Comparison of ENCODE assay signal across 7 mouse cellular contexts in genomic region chr4:89876131-89876530, GRCm38 (mm10).
DNase-seq lines count a peak whose midpoint lies in the region; ATAC-seq lines count a peak whose summit lies in the region.
"Not testable (repeated sequence)": the region's sequence is repeated elsewhere in the genome, so short reads cannot be mapped to it uniquely, and the experiment has no call there.

No protein-coding gene starts in this region.

- 33% methylated on average over 7 of the region's 14 CpGs for WGBS in forebrain, embryonic 11.5 days
- 18% methylated on average over 12 of the region's 14 CpGs for WGBS in heart, embryonic 12.5 days
- WGBS in hindbrain, embryonic 14.5 days, result 22% methylated on average over 7 of the region's 14 CpGs
- 32% methylated on average over 7 of the region's 14 CpGs for WGBS in kidney, embryonic 16.5 days
- 39% methylated on average over 8 of the region's 14 CpGs for WGBS in liver, embryonic 12.5 days (ENCODE audit: insufficient replicate concordance)
- WGBS in midbrain, embryonic 10.5 days, result 33% methylated on average over 8 of the region's 14 CpGs
- WGBS in neural tube, embryonic 13.5 days, result 24% methylated on average over 8 of the region's 14 CpGs

- not testable (repeated sequence) for H3K4me1 ChIP-seq in forebrain, embryonic 11.5 days (replicated peaks; ENCODE audit: control insufficient read depth, insufficient read depth, low read length); heart, embryonic 12.5 days (replicated peaks); hindbrain, embryonic 14.5 days (replicated peaks; ENCODE audit: control insufficient read depth, insufficient read depth, low read length); kidney, embryonic 16.5 days (ENCODE audit: insufficient read depth, low read length); liver, embryonic 12.5 days; midbrain, embryonic 10.5 days; neural tube, embryonic 13.5 days (replicated peaks)

- H3K4me2 ChIP-seq in forebrain, embryonic 11.5 days (ENCODE audit: low read depth, low read length, severe bottlenecking), result peak overlapping the region; percentile 45
- H3K4me2 ChIP-seq in heart, embryonic 12.5 days, result peak overlapping the region; percentile 61
- H3K4me2 ChIP-seq in hindbrain, embryonic 14.5 days (replicated peaks), result peak overlapping the region; percentile 51
- peak overlapping the region; percentile 54 for H3K4me2 ChIP-seq in kidney, embryonic 16.5 days (replicated peaks; ENCODE audit: low read depth, low read length)
- peak overlapping the region; percentile 46 for H3K4me2 ChIP-seq in liver, embryonic 12.5 days
- peak overlapping the region; percentile 55 for H3K4me2 ChIP-seq in neural tube, embryonic 13.5 days

- ATAC-seq in forebrain, embryonic 11.5 days (replicated peaks; ENCODE audit: low FRiP score), result peak; percentile 70
- not testable (repeated sequence) for ATAC-seq in heart, embryonic 12.5 days (ENCODE audit: insufficient number of reproducible peaks, low FRiP score); hindbrain, embryonic 14.5 days (ENCODE audit: low FRiP score); kidney, embryonic 16.5 days (ENCODE audit: low FRiP score, low TSS enrichment); liver, embryonic 12.5 days; neural tube, embryonic 13.5 days (ENCODE audit: low read depth)

- peak overlapping the region; percentile 41; the same call in 1 of the 2 replicates for H3K9ac ChIP-seq in forebrain, embryonic 11.5 days (ENCODE audit: low read length)
- H3K9ac ChIP-seq in heart, embryonic 12.5 days; hindbrain, embryonic 14.5 days; liver, embryonic 12.5 days: not testable (repeated sequence)
- 0 out of 2 replicates have a peak overlapping the region, but pooled peaks have one; percentile 16 for H3K9ac ChIP-seq in kidney, embryonic 16.5 days (replicated peaks; ENCODE audit: low read length)
- peak overlapping the region; percentile 45; the same call in 1 of the 2 replicates for H3K9ac ChIP-seq in neural tube, embryonic 13.5 days

- H3K27me3 ChIP-seq in forebrain, embryonic 11.5 days (ENCODE audit: control insufficient read depth, insufficient read depth, low read length); heart, embryonic 12.5 days (replicated peaks); hindbrain, embryonic 14.5 days (ENCODE audit: control insufficient read depth, insufficient read depth, low read length); kidney, embryonic 16.5 days (ENCODE audit: insufficient read depth, low read length); liver, embryonic 12.5 days (replicated peaks); midbrain, embryonic 10.5 days (ENCODE audit: low read depth, poor library complexity, severe bottlenecking); neural tube, embryonic 13.5 days: not testable (repeated sequence)

- DNase-seq in forebrain, embryonic 11.5 days (ENCODE audit: low spot score); hindbrain, embryonic 14.5 days (ENCODE audit: low spot score); midbrain, embryonic 10.5 days (ENCODE audit: low spot score): not testable (repeated sequence)

- H3K9me3 ChIP-seq in forebrain, embryonic 11.5 days (ENCODE audit: control insufficient read depth, low read length); heart, embryonic 12.5 days (replicated peaks); hindbrain, embryonic 14.5 days (ENCODE audit: control insufficient read depth, low read length); kidney, embryonic 16.5 days (ENCODE audit: low read length); liver, embryonic 12.5 days (replicated peaks); midbrain, embryonic 10.5 days (replicated peaks); neural tube, embryonic 13.5 days: not testable (repeated sequence)

- H3K27ac ChIP-seq in forebrain, embryonic 11.5 days (ENCODE audit: low read depth, low read length); heart, embryonic 12.5 days (ENCODE audit: poor library complexity, severe bottlenecking); hindbrain, embryonic 14.5 days; kidney, embryonic 16.5 days (ENCODE audit: low read length); liver, embryonic 12.5 days; neural tube, embryonic 13.5 days (replicated peaks): not testable (repeated sequence)
- H3K27ac ChIP-seq in midbrain, embryonic 10.5 days (replicated peaks), result 0 out of 2 replicates have a peak overlapping the region, but pooled peaks have one; percentile 52

- H3K4me3 ChIP-seq in forebrain, embryonic 11.5 days (ENCODE audit: low read depth, low read length), result peak overlapping the region; percentile 30
- H3K4me3 ChIP-seq in heart, embryonic 12.5 days, result peak overlapping the region; percentile 42
- H3K4me3 ChIP-seq in hindbrain, embryonic 14.5 days (replicated peaks; ENCODE audit: low read length), result peak overlapping the region; percentile 33
- peak overlapping the region; percentile 40 for H3K4me3 ChIP-seq in kidney, embryonic 16.5 days (ENCODE audit: low read length)
- H3K4me3 ChIP-seq in liver, embryonic 12.5 days, result 0 out of 2 replicates have a peak overlapping the region, but pooled peaks have one; percentile 22
- peak overlapping the region; percentile 51 for H3K4me3 ChIP-seq in midbrain, embryonic 10.5 days
- peak overlapping the region; percentile 36 for H3K4me3 ChIP-seq in neural tube, embryonic 13.5 days

- H3K36me3 ChIP-seq in forebrain, embryonic 11.5 days (ENCODE audit: control insufficient read depth, insufficient read depth, low read length); heart, embryonic 12.5 days; hindbrain, embryonic 14.5 days (replicated peaks; ENCODE audit: control insufficient read depth, insufficient read depth); kidney, embryonic 16.5 days (ENCODE audit: insufficient read depth, low read length); liver, embryonic 12.5 days; midbrain, embryonic 10.5 days; neural tube, embryonic 13.5 days: not testable (repeated sequence)
